Mouse (Mus musculus) midbrain, embryonic 16.5 days (tissue): Measurements from ENCODE around the gene Nup188. TPM values are rescaled to one million over a fixed set of nuclear protein-coding genes. Genes with fewer than 3 reads are reported as not detected.

Source experiments
- ATAC-seq: fragments of 200-750 bp; cut with Nextera tagmentation; 2 replicates; pipeline ENCODE4 v1.8.0; 2017; ENCODE audit warnings: moderate TSS enrichment
- H3K27ac ChIP-seq: fragments of 300-500 bp; sonication (generic); 2 replicates; pipeline ENCODE4 v1.5.1; 2014; ENCODE audit warnings: mild to moderate bottlenecking, low read length, mixed read lengths
- H3K27me3 ChIP-seq: fragments of 300-500 bp; sonication (generic); 2 replicates; pipeline ENCODE4 v1.6.1; 2014; ENCODE audit warnings: low read depth, low read length, mixed read lengths; ENCODE audit not compliant: control insufficient read depth, insufficient read depth
- H3K36me3 ChIP-seq: fragments of 300-500 bp; sonication (generic); 2 replicates; pipeline ENCODE4 v1.6.1; 2014; ENCODE audit warnings: mild to moderate bottlenecking, low read length, moderate library complexity, mixed read lengths; ENCODE audit not compliant: control insufficient read depth, insufficient read depth
- H3K4me1 ChIP-seq: fragments of 300-500 bp; sonication (generic); 2 replicates; pipeline ENCODE4 v1.6.1; 2014; ENCODE audit warnings: mild to moderate bottlenecking, low read length, mixed read lengths; ENCODE audit not compliant: control insufficient read depth, insufficient read depth
- H3K4me2 ChIP-seq: fragments of 300-500 bp; sonication (generic); 2 replicates; pipeline ENCODE4 v1.6.1; 2014; ENCODE audit warnings: mild to moderate bottlenecking, low read length, mixed read lengths
- H3K4me3 ChIP-seq: fragments of 300-500 bp; sonication (generic); 2 replicates; pipeline ENCODE4 v1.5.1; 2014; ENCODE audit warnings: low read depth, mild to moderate bottlenecking, low read length, moderate library complexity, mixed read lengths
- H3K9ac ChIP-seq: fragments of 300-500 bp; sonication (generic); 2 replicates; pipeline ENCODE4 v1.6.1; 2014; ENCODE audit warnings: low read depth, low read length, mixed read lengths
- H3K9me3 ChIP-seq: fragments of 300-500 bp; sonication (generic); replicated peaks from 2 replicates; pipeline ENCODE4 v1.6.1; 2014; ENCODE audit warnings: mild to moderate bottlenecking, low read length, mixed read lengths; ENCODE audit not compliant: control insufficient read depth, poor library complexity, severe bottlenecking
- WGBS: fragments of 180-500 bp; shearing (Covaris S2); extraction: QIAGEN DNeasy Blood & Tissue Kit; methylation state at CpG from one replicate; pipeline ENCODE4 v1.1.7; 2014; 5-methylcytosine and 5-hydroxymethylcytosine counted together
- polyA plus RNA-seq: library from polyadenylated mRNA; unstranded; fragments of >200 nt; fragmentation: Nextera tagmentation; extraction: Ambion mirVana; gene quantifications from 2 replicates; pipeline ENCODE4 v1.2.1, GENCODE M21; 2015

Nup188 gene
- polyA plus RNA-seq, 1 experiment from 2014 or later, result 18.9 TPM

GRCm38 (mm10) chr2:30261921-30262839 is 24.0 kb upstream of the Nup188 start:
- Histone ChIP-seq H3K27me3 (no peaks in the 10 kb centered on the region), H3K27ac (no peak overlapping the region), H3K4me3 (no peak overlapping the region), H3K4me2 (no peak overlapping the region), H3K9me3 (no peaks in the 10 kb centered on the region), H3K9ac (no peak overlapping the region), H3K36me3 (peaks cover 21% of the 10 kb centered on the region), H3K4me1 (0 out of 2 replicates have a peak, but pooled peaks cover 2% of the 10 kb centered on the region)
- WGBS, result 85% methylated on average over 18 of the region's 18 CpGs
- ATAC-seq, result no peak

- Histone ChIP-seq H3K27ac (peak overlapping the region; percentile 28; the same call in 1 of the 2 replicates), H3K9me3 (no peaks in the 10 kb centered on the region), H3K9ac (no peak overlapping the region), H3K36me3 (peaks cover 14% of the 10 kb centered on the region), H3K4me2 (no peak overlapping the region), H3K4me3 (no peak overlapping the region), H3K27me3 (no peaks in the 10 kb centered on the region), H3K4me1 (0 out of 2 replicates have a peak, but pooled peaks cover 2% of the 10 kb centered on the region)
- WGBS, result 42% methylated on average over 4 of the region's 4 CpGs
- ATAC-seq, result peak; percentile 66
Observed at GRCm38 (mm10) chr2:30262840-30263441, 23.3 kb upstream of the Nup188 start.

- no peak overlapping the region for H3K9ac ChIP-seq
- no peak for ATAC-seq
- no peak overlapping the region for H3K4me2 ChIP-seq
- peaks cover 11% of the 10 kb centered on the region for H3K36me3 ChIP-seq
- no peaks in the 10 kb centered on the region for H3K9me3 ChIP-seq
- 0 out of 2 replicates have a peak, but pooled peaks cover 2% of the 10 kb centered on the region for H3K4me1 ChIP-seq
- H3K27me3 ChIP-seq, result no peaks in the 10 kb centered on the region
- H3K27ac ChIP-seq, result no peak overlapping the region
- 96% methylated on average over 6 of the region's 6 CpGs for WGBS
- H3K4me3 ChIP-seq, result no peak overlapping the region
Observed at GRCm38 (mm10) chr2:30263811-30264210, 22.4 kb upstream of the Nup188 start.

GRCm38 (mm10) chr2:30264671-30265519 is 21.3 kb upstream of the Nup188 start:
- 0 out of 2 replicates have a peak, but pooled peaks cover 2% of the 10 kb centered on the region for H3K4me1 ChIP-seq

GRCm38 (mm10) chr2:30265767-30266253 is 20.4 kb upstream of the Nup188 start, which contains the start of gene Phyhd1:
Gene Phyhd1, plus strand, starts transcription at chr2:30266203.
- Histone ChIP-seq H3K36me3 (peaks cover 10% of the 10 kb centered on the region), H3K4me3 (no peak within 1 kb of the TSS), H3K4me2 (no peak within 1 kb of the TSS; the same call in 1 of the 2 replicates), H3K9ac (no peak within 1 kb of the TSS), H3K4me1 (0 out of 2 replicates have a peak, but pooled peaks cover 2% of the 10 kb centered on the region), H3K27ac (peak within 1 kb of the TSS; percentile 61), H3K9me3 (no peaks in the 10 kb centered on the region), H3K27me3 (no peaks in the 10 kb centered on the region)
- ATAC-seq, result no peak
- 29% methylated on average over 5 of the region's 5 CpGs for WGBS

More at GRCm38 (mm10) chr2:30264671-30265519, 21.3 kb upstream of the Nup188 start:
- Histone ChIP-seq H3K9me3 (no peaks in the 10 kb centered on the region), H3K36me3 (peaks cover 12% of the 10 kb centered on the region), H3K27me3 (no peaks in the 10 kb centered on the region), H3K4me3 (no peak overlapping the region), H3K27ac (peak overlapping the region; percentile 61; the same call in 1 of the 2 replicates), H3K4me2 (no peak overlapping the region), H3K9ac (no peak overlapping the region)
- no peak for ATAC-seq
- WGBS, result 78% methylated on average over 7 of the region's 7 CpGs

DNA sequence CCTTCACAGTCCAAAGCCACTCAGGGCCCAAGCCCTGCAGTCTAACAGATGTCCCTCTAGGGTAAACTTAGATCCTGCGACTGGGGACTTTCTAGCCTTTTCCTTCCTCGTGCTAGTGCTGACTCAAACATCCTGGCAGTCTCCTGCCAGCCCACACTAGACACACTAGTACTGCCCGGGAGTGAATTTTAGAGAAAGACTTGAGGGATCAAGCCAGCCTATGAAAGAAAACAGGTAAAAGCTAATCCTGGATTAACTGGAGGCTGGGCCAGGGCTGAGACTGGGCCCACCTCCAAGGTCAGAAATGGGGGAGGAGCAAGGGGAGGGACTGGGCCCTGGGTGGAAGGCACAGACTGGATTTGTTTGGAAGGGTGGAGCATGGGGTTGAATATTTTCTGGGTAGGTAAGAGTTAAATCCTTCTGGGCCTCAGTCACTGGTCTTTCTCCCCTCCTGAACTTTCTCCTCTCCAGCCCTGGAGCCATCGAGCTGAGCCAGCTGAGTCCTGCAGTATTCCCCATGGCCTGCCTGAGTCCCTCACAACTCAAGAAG is 19.7 kb upstream of the Nup188 start:
- no peak for ATAC-seq
- H3K4me1 ChIP-seq, result 0 out of 2 replicates have a peak, but pooled peaks cover 2% of the 10 kb centered on the region
- H3K9ac ChIP-seq, result no peak overlapping the region

GRCm38 (mm10) chr2:30267466-30267865 is 18.7 kb upstream of the Nup188 start:
- no peaks in the 10 kb centered on the region for H3K9me3 ChIP-seq
- H3K4me2 ChIP-seq, result no peak overlapping the region
- H3K27ac ChIP-seq, result no peak overlapping the region
- ATAC-seq, result no peak
- 98% methylated on average over 2 of the region's 2 CpGs for WGBS
- no peak overlapping the region for H3K4me3 ChIP-seq
- H3K9ac ChIP-seq, result no peak overlapping the region
- 0 out of 2 replicates have a peak, but pooled peaks cover 2% of the 10 kb centered on the region for H3K4me1 ChIP-seq
- no peaks in the 10 kb centered on the region for H3K27me3 ChIP-seq
- peaks cover 4% of the 10 kb centered on the region for H3K36me3 ChIP-seq

More for the DNA sequence above, 19.7 kb upstream of the Nup188 start:
- no peak overlapping the region; the same call in 1 of the 2 replicates for H3K4me2 ChIP-seq
- no peaks in the 10 kb centered on the region for H3K9me3 ChIP-seq
- WGBS, result 14% methylated on average over 4 of the region's 4 CpGs
- H3K27me3 ChIP-seq, result no peaks in the 10 kb centered on the region
- no peak overlapping the region for H3K4me3 ChIP-seq
- peak overlapping the region; percentile 61 for H3K27ac ChIP-seq
- peaks cover 9% of the 10 kb centered on the region for H3K36me3 ChIP-seq

- H3K4me3 ChIP-seq, result no peak overlapping the region
- WGBS, result 65% methylated on average over 4 of the region's 4 CpGs
- no peak overlapping the region for H3K4me2 ChIP-seq
- H3K9me3 ChIP-seq, result no peaks in the 10 kb centered on the region
- no peak for ATAC-seq
- 0 out of 2 replicates have a peak, but pooled peaks cover 2% of the 10 kb centered on the region for H3K4me1 ChIP-seq
- H3K27me3 ChIP-seq, result no peaks in the 10 kb centered on the region
- no peak overlapping the region for H3K27ac ChIP-seq
- H3K9ac ChIP-seq, result no peak overlapping the region
- peaks cover 4% of the 10 kb centered on the region for H3K36me3 ChIP-seq
Observed at GRCm38 (mm10) chr2:30268371-30268770, 17.8 kb upstream of the Nup188 start.
